ENCODE assay signal across 12 mouse cellular contexts in genomic region chr7:90843345-90844293, GRCm38 (mm10).
DNase-seq lines count a peak whose midpoint lies in the region; ATAC-seq and TF ChIP-seq lines count a peak whose summit lies in the region.
"Had no signal": no experiment of that assay in that cellular context is flagged by ENCODE, and none has a peak within 500 bp of the region (broad histone marks: within the 10 kb centered on the region; RNA-seq: fewer than 3 reads in every experiment).

No protein-coding gene starts in this region.

- no peaks in the 10 kb centered on the region for H3K27me3 ChIP-seq in embryonic facial prominence, embryonic 11.5 days (ENCODE audit: control insufficient read depth, insufficient read depth, low read length)
- H3K27me3 ChIP-seq in embryonic facial prominence, embryonic 10.5 days (replicated peaks; ENCODE audit: low read depth, poor library complexity, severe bottlenecking) = no peaks in the 10 kb centered on the region
- no peaks in the 10 kb centered on the region for H3K27me3 ChIP-seq in forebrain, postnatal 0 days (ENCODE audit: insufficient read depth, low read length)
- H3K27me3 ChIP-seq: embryonic facial prominence, embryonic 12.5 days; liver, embryonic 12.5 days had no signal

- no peak for ATAC-seq in embryonic facial prominence, embryonic 11.5 days (replicated peaks; ENCODE audit: insufficient number of reproducible peaks, low FRiP score, low TSS enrichment, low read depth)
- peak; percentile 73 for ATAC-seq in forebrain, postnatal 0 days
- ATAC-seq in monocyte, adult 5-6 weeks (replicated peaks; ENCODE audit: insufficient number of reproducible peaks, low FRiP score, low TSS enrichment, poor library complexity, severe bottlenecking) = no peak
- no peak for ATAC-seq in erythroid progenitor cell, adult 5-6 weeks (replicated peaks; ENCODE audit: low FRiP score, poor library complexity, severe bottlenecking)
- ATAC-seq: liver, embryonic 12.5 days had no signal

- H3K9ac ChIP-seq in embryonic facial prominence, embryonic 11.5 days (replicated peaks; ENCODE audit: low read length) = no peak overlapping the region
- no peak overlapping the region for H3K9ac ChIP-seq in forebrain, postnatal 0 days
- H3K9ac ChIP-seq: embryonic facial prominence, embryonic 12.5 days; liver, embryonic 12.5 days had no signal

- H3K4me2 ChIP-seq in embryonic facial prominence, embryonic 11.5 days (ENCODE audit: low read depth, low read length) = no peak overlapping the region
- H3K4me2 ChIP-seq in forebrain, postnatal 0 days (ENCODE audit: low read depth) = no peak overlapping the region
- H3K4me2 ChIP-seq: embryonic facial prominence, embryonic 12.5 days; liver, embryonic 12.5 days had no signal

- H3K4me3 ChIP-seq in embryonic facial prominence, embryonic 11.5 days (ENCODE audit: low read depth, low read length) = no peak overlapping the region
- H3K4me3 ChIP-seq in embryonic facial prominence, embryonic 10.5 days = no peak overlapping the region
- H3K4me3 ChIP-seq in forebrain, postnatal 0 days (ENCODE audit: low read depth, low read length) = no peak overlapping the region
- H3K4me3 ChIP-seq: embryonic facial prominence, embryonic 12.5 days; heart, adult 2 months; liver, embryonic 12.5 days had no signal

- peak; percentile 31 for TF ChIP-seq CTCF in forebrain, postnatal 0 days (IDR thresholded peaks at IDR 0.05; ENCODE audit: low read depth)

- no peaks in the 10 kb centered on the region for H3K36me3 ChIP-seq in embryonic facial prominence, embryonic 11.5 days (replicated peaks; ENCODE audit: control insufficient read depth, insufficient read depth, low read depth, low read length)
- no peaks in the 10 kb centered on the region for H3K36me3 ChIP-seq in embryonic facial prominence, embryonic 10.5 days (replicated peaks)
- no peaks in the 10 kb centered on the region for H3K36me3 ChIP-seq in forebrain, postnatal 0 days (ENCODE audit: insufficient read depth)
- H3K36me3 ChIP-seq: embryonic facial prominence, embryonic 12.5 days; liver, embryonic 12.5 days had no signal

- DNase-seq in embryonic facial prominence, embryonic 11.5 days (ENCODE audit: low spot score) = peak; percentile 3
- DNase-seq in embryonic facial prominence, embryonic 10.5 days (ENCODE audit: low spot score) = no peak
- peak; percentile 1 for DNase-seq in cerebellum, adult 8-10 months
- DNase-seq in forebrain, postnatal 0 days = peak; percentile 77
- peak; percentile 17 for DNase-seq in neural tube, embryonic 10.5 days (ENCODE audit: extremely low spot score, low spot score)
- DNase-seq in frontal cortex, postnatal 36 days (ENCODE audit: low spot score in 2 of 2) = no peak
- DNase-seq: heart, adult 2 months; kidney, adult 8-10 months had no signal

- WGBS in embryonic facial prominence, embryonic 11.5 days = 68% methylated on average over 5 of the region's 5 CpGs
- 68% methylated on average over 5 of the region's 5 CpGs for WGBS in embryonic facial prominence, embryonic 10.5 days
- 49% methylated on average over 5 of the region's 5 CpGs for WGBS in forebrain, postnatal 0 days

- no peaks in the 10 kb centered on the region for H3K9me3 ChIP-seq in embryonic facial prominence, embryonic 11.5 days (replicated peaks; ENCODE audit: control insufficient read depth, low read length)
- H3K9me3 ChIP-seq in embryonic facial prominence, embryonic 10.5 days = no peaks in the 10 kb centered on the region
- H3K9me3 ChIP-seq in forebrain, postnatal 0 days (ENCODE audit: low read length) = no peaks in the 10 kb centered on the region
- H3K9me3 ChIP-seq: embryonic facial prominence, embryonic 12.5 days; liver, embryonic 12.5 days had no signal

- H3K27ac ChIP-seq in embryonic facial prominence, embryonic 11.5 days (replicated peaks; ENCODE audit: low read depth, low read length) = no peak overlapping the region
- H3K27ac ChIP-seq in embryonic facial prominence, embryonic 10.5 days (replicated peaks) = no peak overlapping the region
- H3K27ac ChIP-seq in forebrain, postnatal 0 days (ENCODE audit: low read depth, low read length) = no peak overlapping the region
- H3K27ac ChIP-seq: embryonic facial prominence, embryonic 12.5 days; heart, adult 2 months; liver, embryonic 12.5 days had no signal

- H3K4me1 ChIP-seq in embryonic facial prominence, embryonic 11.5 days (ENCODE audit: control insufficient read depth, insufficient read depth, low read length) = no peaks in the 10 kb centered on the region
- no peaks in the 10 kb centered on the region for H3K4me1 ChIP-seq in embryonic facial prominence, embryonic 10.5 days
- peaks cover 8% of the 10 kb centered on the region; the same call in 1 of the 2 replicates for H3K4me1 ChIP-seq in forebrain, postnatal 0 days (ENCODE audit: insufficient read depth)
- H3K4me1 ChIP-seq: embryonic facial prominence, embryonic 12.5 days; liver, embryonic 12.5 days had no signal

Comparison
In these comparisons a context has a peak if more than half of its experiments do, and no peak if none do; other contexts are left out.
1. DNase-seq: peak in embryonic facial prominence, embryonic 11.5 days (single experiment), cerebellum, adult 8-10 months (single experiment), forebrain, postnatal 0 days (single experiment) and neural tube, embryonic 10.5 days (single experiment); none in embryonic facial prominence, embryonic 10.5 days (single experiment) and frontal cortex, postnatal 36 days (0 of 2).